Mouse (Mus musculus) liver, embryonic 14.5 days (tissue): Measurements from ENCODE around the gene Mrps6.

Experiments
- CTCF ChIP-seq: IDR thresholded peaks from 2 replicates; pipeline ENCODE4 v1.5.1; 2016; ENCODE audit warnings: antibody characterized with exemption, low read depth, control low read depth
- EP300 ChIP-seq: IDR thresholded peaks from 2 replicates; pipeline ENCODE4 v1.6.1; 2016; ENCODE audit warnings: antibody characterized with exemption, low read depth

DNA sequence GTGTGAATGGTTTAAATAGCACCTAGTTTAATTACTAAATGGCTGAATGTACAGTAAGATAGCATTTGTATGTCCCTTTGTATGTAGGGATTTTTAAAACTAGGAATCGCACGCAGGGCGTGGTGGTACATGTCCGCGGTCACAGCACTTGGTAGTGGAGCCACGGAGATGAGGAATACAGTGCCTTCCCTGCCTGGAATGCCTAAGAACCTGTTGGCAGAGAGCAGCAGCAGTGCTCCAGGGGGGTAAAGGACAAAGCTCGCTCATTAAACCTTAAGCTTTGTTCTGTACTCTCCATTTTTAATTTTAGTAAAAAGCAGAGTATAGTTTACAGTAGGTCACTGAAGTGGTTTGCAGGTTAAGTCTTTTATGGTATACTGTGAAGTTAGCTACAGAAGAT lies 3.5 kb downstream of the Mrps6 start:
- TF ChIP-seq EP300: no peak
- no peak for TF ChIP-seq CTCF
